Mouse (Mus musculus) Patski (cell line): ENCODE measurements around the gene Defb29. TPM values are rescaled to one million over a fixed set of nuclear protein-coding genes. Genes with fewer than 3 reads are reported as not detected.

Source experiments
- ATAC-seq: fragments of 100-300 bp; one replicate; pipeline ENCODE4 v1.8.0; 2021
- CTCF ChIA-PET: fragments of 350-600 bp; sonication (Branson Sonifier 250); formaldehyde crosslinking; loops from one replicate; lab custom pipeline; 2022; ENCODE audit warnings: inconsistent platforms; lab: Charles Lee
- POLR2A ChIA-PET: fragments of 350-600 bp; sonication (Branson Sonifier 250); formaldehyde crosslinking; loops from one replicate; lab custom pipeline; 2022; ENCODE audit warnings: antibody characterized with exemption, inconsistent platforms; lab: Charles Lee
- DNase-seq: peaks from one replicate; pipeline ENCODE4 v3.0.0-alpha.2; 2011; ENCODE audit warnings: low read depth, low spot score
- H3K27me3 ChIP-seq: fragments of 371-371 bp; one replicate; pipeline ENCODE4 v1.5.1; 2021
- CTCF ChIP-seq: fragments of 100-300 bp; IDR thresholded peaks from one replicate; pipeline ENCODE4 v1.5.1; 2021
- in situ Hi-C: fragments of 300-500 bp; cut with MboI; formaldehyde crosslinking; loops from 3 replicates; pipeline ENCODE4 v1.11.1; 2018; ENCODE audit warnings: low pct_unique_long_range_greater_than_20kb, mixed read lengths
- polyA plus RNA-seq: library from polyadenylated mRNA; unstranded; gene quantifications from one replicate; pipeline ENCODE4 v1.2.3, GENCODE M21; 2021

Gene Defb29
- 0.14 TPM for polyA plus RNA-seq

GRCm38 (mm10) chr2:152539944-152540710, at the start of gene Defb29:
Gene Defb29, minus strand, starts transcription at chr2:152540098.
- POLR2A ChIA-PET = no interaction called here
- in situ Hi-C loops = no loop called here
- CTCF ChIA-PET = interaction anchor here (1.2 to 1.3 kb wide), 2 partner anchors 76 to 90 kb away, joined by 3 read pairs; no protein-coding TSS in a partner anchor

DNA sequence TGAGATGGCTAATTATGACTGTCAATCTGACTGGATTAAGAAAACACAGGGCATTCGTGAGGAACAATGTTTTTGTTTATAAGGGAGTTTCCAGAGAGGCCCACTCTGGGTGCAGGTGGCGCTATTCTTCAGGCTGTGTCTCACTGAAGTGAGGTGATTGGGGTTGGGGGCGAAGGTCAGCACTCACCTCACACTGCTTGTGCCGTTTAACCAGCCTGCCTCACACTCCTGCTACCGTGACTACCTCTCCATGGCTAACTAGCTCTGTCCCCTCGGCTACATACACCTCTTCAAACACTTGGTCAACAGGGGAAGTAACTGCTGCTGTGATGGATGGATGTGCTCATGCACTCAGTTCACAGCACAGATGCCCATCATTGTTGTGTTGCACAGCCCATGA, 49.1 kb upstream of the Defb29 start:
- ATAC-seq = no peak
- peaks cover 4% of the 10 kb centered on the region for H3K27me3 ChIP-seq
- in situ Hi-C loops = no loop called here
- DNase-seq = no peak
- no peak for TF ChIP-seq CTCF
- ChIA-PET CTCF (interaction anchor here (1.2 to 2.4 kb wide), 3 partner anchors 15 to 35 kb away, joined by 3 to 7 read pairs (median 4); partner anchors contain the start of gene Defb36), POLR2A (no interaction called here)

More at GRCm38 (mm10) chr2:152539944-152540710, at the start of gene Defb29:
- DNase-seq (no peak), ATAC-seq (no peak)
- peak; percentile 59 for TF ChIP-seq CTCF
- H3K27me3 ChIP-seq = no peaks in the 10 kb centered on the region

DNA sequence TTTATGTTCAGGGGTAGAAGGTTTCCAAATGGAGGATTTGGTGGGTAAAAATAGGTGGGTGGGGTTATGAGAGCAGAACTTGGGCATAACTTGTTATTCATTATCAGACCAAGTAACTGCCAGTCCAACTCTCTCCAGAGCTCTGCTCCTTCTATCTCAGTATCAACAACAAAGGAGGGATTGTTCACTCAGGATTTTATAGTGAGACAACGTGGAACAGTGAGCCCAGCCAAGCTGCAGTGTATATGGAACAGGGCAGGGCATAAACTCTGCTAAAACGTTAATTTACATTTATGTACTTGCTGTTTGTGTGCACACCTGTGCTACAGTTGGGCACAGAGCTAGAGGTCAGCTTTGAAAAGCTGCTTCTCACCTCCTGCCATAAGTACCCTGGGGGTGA, 48.6 kb upstream of the Defb29 start:
- in situ Hi-C loops = no loop called here
- H3K27me3 ChIP-seq = peaks cover 4% of the 10 kb centered on the region
- ChIA-PET CTCF (interaction anchor here (0.8 to 2.4 kb wide), 4 partner anchors 14 to 121 kb away, joined by 3 to 7 read pairs (median 4); no protein-coding TSS in a partner anchor), POLR2A (no interaction called here)
- no peak for TF ChIP-seq CTCF
- ATAC-seq (no peak), DNase-seq (no peak)

- POLR2A ChIA-PET = no interaction called here
- in situ Hi-C loops = no loop called here
- H3K27me3 ChIP-seq = no peaks in the 10 kb centered on the region
- DNase-seq (no peak), ATAC-seq (no peak)
- CTCF ChIA-PET = interaction anchor here (0.9 to 2.4 kb wide), 7 partner anchors 17 to 119 kb away, joined by 3 to 7 read pairs (median 4); partner anchors contain the start of gene Defb36
- peak; percentile 65 for TF ChIP-seq CTCF
Observed at GRCm38 (mm10) chr2:152586926-152587560, 47.1 kb upstream of the Defb29 start.

DNA sequence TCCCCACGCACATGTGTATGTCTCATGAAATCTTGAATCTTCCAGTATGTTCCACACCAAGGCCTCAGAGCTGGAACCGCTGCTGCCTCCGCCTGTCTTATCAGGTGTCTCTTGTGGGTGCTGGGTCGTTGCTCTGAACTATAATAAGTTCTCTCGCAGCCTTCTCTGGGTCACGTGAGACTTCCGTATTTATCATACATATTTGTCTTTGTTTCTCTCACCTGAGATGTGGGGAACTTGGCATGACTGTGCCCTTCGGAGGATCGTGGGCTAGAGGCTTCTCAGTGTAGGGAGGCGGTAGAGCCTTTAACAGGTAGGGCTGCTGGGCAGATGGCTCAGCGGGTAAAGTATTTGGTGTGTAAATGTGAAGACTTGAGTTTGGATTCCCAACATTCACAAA, 40.7 kb upstream of the Defb29 start:
- in situ Hi-C loops = no loop called here
- no peaks in the 10 kb centered on the region for H3K27me3 ChIP-seq
- ChIA-PET POLR2A (no interaction called here), CTCF (interaction anchor here (2.2 kb wide), 1 partner anchor 14 kb away, joined by 5 read pairs; no protein-coding TSS in a partner anchor)
- DNase-seq = no peak
- no peak for ATAC-seq
- no peak for TF ChIP-seq CTCF

GRCm38 (mm10) chr2:152580107-152580506, 40.2 kb upstream of the Defb29 start, which contains the start of gene Defb19:
Gene Defb19, minus strand, starts transcription at chr2:152580312.
- in situ Hi-C loops = no loop called here
- CTCF ChIA-PET = interaction anchor here (2.2 kb wide), 1 partner anchor 15 kb away, joined by 5 read pairs; no protein-coding TSS in a partner anchor
- no peak for TF ChIP-seq CTCF
- POLR2A ChIA-PET = no interaction called here
- DNase-seq = no peak
- ATAC-seq = no peak
- no peaks in the 10 kb centered on the region for H3K27me3 ChIP-seq

GRCm38 (mm10) chr2:152573484-152573883, 33.6 kb upstream of the Defb29 start:
- in situ Hi-C loops = no loop called here
- no peak for DNase-seq
- POLR2A ChIA-PET = interaction anchor here (1.0 kb wide), 1 partner anchor 34 kb away, joined by 3 read pairs; no protein-coding TSS in a partner anchor
- CTCF ChIA-PET = interaction anchor here (1.4 to 1.9 kb wide), 3 partner anchors 11 to 20 kb away, joined by 3 to 4 read pairs (median 3); no protein-coding TSS in a partner anchor
- TF ChIP-seq CTCF = no peak
- ATAC-seq = no peak
- H3K27me3 ChIP-seq = no peaks in the 10 kb centered on the region

GRCm38 (mm10) chr2:152572114-152572794, 32.4 kb upstream of the Defb29 start, which contains the start of gene Defb21:
Gene Defb21, plus strand, starts transcription at chr2:152572744.
- H3K27me3 ChIP-seq = no peaks in the 10 kb centered on the region
- ChIA-PET CTCF (interaction anchor here (1.3 to 1.5 kb wide), 2 partner anchors 13 to 19 kb away, joined by 3 read pairs; no protein-coding TSS in a partner anchor), POLR2A (no interaction called here)
- TF ChIP-seq CTCF = peak; percentile 59
- in situ Hi-C loops = no loop called here
- no peak for ATAC-seq
- DNase-seq = no peak

DNA sequence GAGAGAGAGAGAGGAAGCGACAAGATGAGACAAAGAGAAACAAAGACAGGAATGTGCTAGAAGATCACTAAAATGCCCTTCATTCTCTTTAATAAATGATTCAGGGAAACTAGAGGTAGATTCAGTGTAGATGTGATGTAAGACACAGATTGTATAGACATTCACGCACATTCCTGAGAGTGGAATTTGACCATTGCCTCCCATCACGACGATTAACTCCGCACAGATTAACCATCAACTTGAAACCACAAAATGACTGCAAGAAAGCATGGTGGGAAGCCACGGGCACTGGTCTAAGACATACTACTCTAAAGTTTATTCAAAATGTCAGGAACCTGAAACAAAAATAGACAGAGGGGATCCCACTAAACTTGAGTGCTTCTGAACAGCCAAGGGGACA, 30.4 kb upstream of the Defb29 start:
- TF ChIP-seq CTCF = peak; percentile 11
- CTCF ChIA-PET = interaction anchor here (1.0 to 1.5 kb wide), 2 partner anchors 11 to 25 kb away, joined by 3 to 4 read pairs; no protein-coding TSS in a partner anchor
- POLR2A ChIA-PET = no interaction called here
- in situ Hi-C loops = no loop called here
- ATAC-seq = peak; percentile 44
- no peaks in the 10 kb centered on the region for H3K27me3 ChIP-seq
- DNase-seq = peak; percentile 44

DNA sequence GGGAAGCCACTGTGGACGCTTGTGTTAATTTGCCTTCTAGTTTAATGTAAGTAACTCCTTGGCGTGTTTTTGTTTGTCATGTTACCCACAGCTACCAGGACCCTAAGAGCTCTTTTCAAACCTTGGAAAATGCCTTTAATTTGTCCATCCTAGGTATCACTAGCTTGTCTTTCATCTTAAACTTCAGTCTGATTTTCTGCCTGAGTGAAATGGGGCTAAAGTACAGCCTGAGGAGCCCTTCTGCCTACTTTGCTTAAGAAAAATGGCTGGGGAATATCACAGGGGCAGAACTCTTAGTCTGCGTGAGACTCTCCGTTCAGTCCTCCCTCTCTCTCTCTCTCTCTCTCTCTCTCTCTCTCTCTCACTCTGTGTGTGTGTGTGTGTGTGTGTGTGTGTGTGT, 30.0 kb upstream of the Defb29 start:
- no peak for TF ChIP-seq CTCF
- DNase-seq (no peak), ATAC-seq (no peak)
- CTCF ChIA-PET = interaction anchor here (2.2 to 2.3 kb wide), 2 partner anchors 11 to 26 kb away, joined by 6 to 8 read pairs; no protein-coding TSS in a partner anchor
- in situ Hi-C loops = no loop called here
- H3K27me3 ChIP-seq = no peaks in the 10 kb centered on the region
- POLR2A ChIA-PET = no interaction called here
